Mouse (Mus musculus): Measurements from ENCODE around the gene Fem1b. TPM values are rescaled to one million over a fixed set of nuclear protein-coding genes. Genes with fewer than 3 reads are reported as not detected.
"Not testable (repeated sequence)": the region's sequence is repeated elsewhere in the genome, so short reads cannot be mapped to it uniquely, and the experiment has no call there.

The Fem1b gene
- polyA plus RNA-seq (2012; fragmentation: generic; extraction: Trizol): 16.5 TPM

- TF ChIP-seq POLR2AphosphoS2 (IDR thresholded peaks at IDR 0.05; ENCODE audit: insufficient read length, low read depth) (peak; percentile 94), E2F4 (IDR thresholded peaks at IDR 0.05; ENCODE audit: insufficient read depth) (no peak), TCF12 (IDR thresholded peaks at IDR 0.05; ENCODE audit: insufficient read depth, poor library complexity, severe bottlenecking) (no peak), MYOD1 (IDR thresholded peaks at IDR 0.05; ENCODE audit: control insufficient read depth in 1 of 3, insufficient read length in 2 of 3, low read depth in 2 of 3) (peak in 1 of 3 experiments; percentile 29), REST (IDR thresholded peaks at IDR 0.05; ENCODE audit: insufficient read depth, insufficient read length) (no peak), CEBPB (IDR thresholded peaks at IDR 0.05; ENCODE audit: insufficient read depth, poor library complexity, severe bottlenecking) (no peak), TCF3 (IDR thresholded peaks at IDR 0.05; ENCODE audit: insufficient read length, low read depth) (no peak), MAX (IDR thresholded peaks at IDR 0.05; ENCODE audit: low read depth) (no peak), MYOG (IDR thresholded peaks at IDR 0.05; ENCODE audit: control insufficient read depth in 1 of 3, insufficient read depth in 1 of 3, insufficient read length in 2 of 3, low read depth in 2 of 3) (no peak), SRF (IDR thresholded peaks at IDR 0.05; ENCODE audit: control insufficient read depth, insufficient read length, low read depth) (peak; percentile 54), POLR2A (IDR thresholded peaks at IDR 0.05; ENCODE audit: insufficient read length, low read depth) (peak; percentile 89), USF1 (IDR thresholded peaks at IDR 0.05; ENCODE audit: low read depth) (no peak)
- peak within 1 kb of the TSS; percentile 97 for H3K4me2 ChIP-seq (ENCODE audit: low read depth)
- H3K4me3 ChIP-seq: peak within 1 kb of the TSS; percentile 90
- H3ac ChIP-seq (ENCODE audit: control insufficient read depth, insufficient read length): peak within 1 kb of the TSS; percentile 99
- peaks cover 46% of the 10 kb centered on the region for H3K79me2 ChIP-seq (ENCODE audit: control insufficient read depth, insufficient read depth)
- H3K36me3 ChIP-seq (ENCODE audit: control insufficient read depth, insufficient read depth): no peaks in the 10 kb centered on the region
- H3K27me3 ChIP-seq (ENCODE audit: control insufficient read depth, insufficient read depth, insufficient read length): no peaks in the 10 kb centered on the region
Observed at GRCm38 (mm10) chr9:62811516-62812121, at the start of gene Fem1b. TSS of gene Fem1b (minus strand) at chr9:62811934.

DNA sequence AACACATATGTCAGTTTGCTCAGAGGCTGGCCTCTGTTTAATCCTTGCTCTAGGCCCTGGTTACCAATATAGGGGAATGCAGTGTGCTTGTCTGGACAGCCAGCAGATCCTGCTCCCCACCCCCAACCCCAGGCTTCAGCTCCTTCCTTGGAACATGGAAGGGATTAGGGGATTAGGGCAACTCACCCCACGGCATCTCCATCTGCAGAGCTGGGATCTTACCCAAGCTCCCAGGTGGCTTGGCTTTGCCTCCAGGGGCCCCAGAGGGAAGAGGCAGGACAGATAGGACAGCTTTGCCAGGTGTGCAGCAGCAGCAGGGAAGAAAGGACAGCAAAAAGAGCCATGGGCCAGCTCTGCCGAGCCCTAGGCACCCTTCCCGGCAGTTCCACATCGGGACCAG lies 49.1 kb upstream of the Fem1b start:
- no peaks in the 10 kb centered on the region for H3K27me3 ChIP-seq (ENCODE audit: control insufficient read depth, insufficient read depth, insufficient read length)
- H3K4me2 ChIP-seq (ENCODE audit: low read depth): no peak overlapping the region
- H3ac ChIP-seq (ENCODE audit: control insufficient read depth, insufficient read length): no peak overlapping the region
- H3K36me3 ChIP-seq (ENCODE audit: control insufficient read depth, insufficient read depth): no peaks in the 10 kb centered on the region
- no peak for TF ChIP-seq SRF (IDR thresholded peaks at IDR 0.05; ENCODE audit: control insufficient read depth, insufficient read length, low read depth)
- TF ChIP-seq USF1 (IDR thresholded peaks at IDR 0.05; ENCODE audit: low read depth): no peak
- TF ChIP-seq MYOD1 (IDR thresholded peaks at IDR 0.05; ENCODE audit: control insufficient read depth in 1 of 3, insufficient read length in 2 of 3, low read depth in 2 of 3): no peak
- TF ChIP-seq POLR2AphosphoS2 (IDR thresholded peaks at IDR 0.05; ENCODE audit: insufficient read length, low read depth): no peak
- TF ChIP-seq TCF3 (IDR thresholded peaks at IDR 0.05; ENCODE audit: insufficient read length, low read depth): no peak
- TF ChIP-seq REST (IDR thresholded peaks at IDR 0.05; ENCODE audit: insufficient read depth, insufficient read length): no peak
- no peak for TF ChIP-seq TCF12 (IDR thresholded peaks at IDR 0.05; ENCODE audit: insufficient read depth, poor library complexity, severe bottlenecking)
- TF ChIP-seq MYOG (IDR thresholded peaks at IDR 0.05; ENCODE audit: control insufficient read depth in 1 of 3, insufficient read depth in 1 of 3, insufficient read length in 2 of 3, low read depth in 2 of 3): no peak
- TF ChIP-seq CEBPB (IDR thresholded peaks at IDR 0.05; ENCODE audit: insufficient read depth, poor library complexity, severe bottlenecking): no peak
- H3K4me3 ChIP-seq: no peak overlapping the region
- no peaks in the 10 kb centered on the region for H3K79me2 ChIP-seq (ENCODE audit: control insufficient read depth, insufficient read depth)

GRCm38 (mm10) chr9:62860102-62860501 lies 48.4 kb upstream of the Fem1b start:
- H3K79me2 ChIP-seq (ENCODE audit: control insufficient read depth, insufficient read depth); H3ac ChIP-seq (ENCODE audit: control insufficient read depth, insufficient read length); H3K4me2 ChIP-seq (ENCODE audit: low read depth); H3K4me3 ChIP-seq; H3K27me3 ChIP-seq (ENCODE audit: control insufficient read depth, insufficient read depth, insufficient read length); H3K36me3 ChIP-seq (ENCODE audit: control insufficient read depth, insufficient read depth): not testable (repeated sequence)

- Histone ChIP-seq H3K4me3 (no peak overlapping the region), H3K27me3 (ENCODE audit: control insufficient read depth, insufficient read depth, insufficient read length) (no peaks in the 10 kb centered on the region), H3K36me3 (ENCODE audit: control insufficient read depth, insufficient read depth) (no peaks in the 10 kb centered on the region), H3K4me2 (ENCODE audit: low read depth) (peak overlapping the region; percentile 91), H3ac (ENCODE audit: control insufficient read depth, insufficient read length) (no peak overlapping the region), H3K79me2 (ENCODE audit: control insufficient read depth, insufficient read depth) (no peaks in the 10 kb centered on the region)
- TF ChIP-seq TCF12 (IDR thresholded peaks at IDR 0.05; ENCODE audit: insufficient read depth, poor library complexity, severe bottlenecking) (peak; percentile 80), TCF3 (IDR thresholded peaks at IDR 0.05; ENCODE audit: insufficient read length, low read depth) (peak; percentile 68), MYOG (IDR thresholded peaks at IDR 0.05; ENCODE audit: control insufficient read depth in 1 of 3, insufficient read depth in 1 of 3, insufficient read length in 2 of 3, low read depth in 2 of 3) (peak; percentile 57 to 94 (median 91)), MYOD1 (IDR thresholded peaks at IDR 0.05; ENCODE audit: control insufficient read depth in 1 of 3, insufficient read length in 2 of 3, low read depth in 2 of 3) (peak in 2 of 3 experiments; percentile 91 to 96), E2F4 (IDR thresholded peaks at IDR 0.05; ENCODE audit: insufficient read depth) (no peak)
Observed at GRCm38 (mm10) chr9:62858266-62859019, 46.7 kb upstream of the Fem1b start.

GRCm38 (mm10) chr9:62857719-62858261 lies 46.1 kb upstream of the Fem1b start, which contains the start of gene Calml4:
TSS of gene Calml4 (plus strand) at chr9:62858080.
- Histone ChIP-seq H3K4me2 (ENCODE audit: low read depth) (peak within 1 kb of the TSS; percentile 91), H3K79me2 (ENCODE audit: control insufficient read depth, insufficient read depth) (no peaks in the 10 kb centered on the region), H3K27me3 (ENCODE audit: control insufficient read depth, insufficient read depth, insufficient read length) (no peaks in the 10 kb centered on the region), H3ac (ENCODE audit: control insufficient read depth, insufficient read length) (no peak within 1 kb of the TSS), H3K36me3 (ENCODE audit: control insufficient read depth, insufficient read depth) (no peaks in the 10 kb centered on the region), H3K4me3 (no peak within 1 kb of the TSS)
- TF ChIP-seq MYOD1 (IDR thresholded peaks at IDR 0.05; ENCODE audit: control insufficient read depth in 1 of 3, insufficient read length in 2 of 3, low read depth in 2 of 3): no peak
- TF ChIP-seq MAX (IDR thresholded peaks at IDR 0.05; ENCODE audit: low read depth): no peak
- TF ChIP-seq POLR2AphosphoS2 (IDR thresholded peaks at IDR 0.05; ENCODE audit: insufficient read length, low read depth): no peak
- TF ChIP-seq USF1 (IDR thresholded peaks at IDR 0.05; ENCODE audit: low read depth): no peak
- TF ChIP-seq TCF3 (IDR thresholded peaks at IDR 0.05; ENCODE audit: insufficient read length, low read depth): no peak
- no peak for TF ChIP-seq CEBPB (IDR thresholded peaks at IDR 0.05; ENCODE audit: insufficient read depth, poor library complexity, severe bottlenecking)
